Mouse (Mus musculus) G1E-ER4 (cell line): Measurements from ENCODE around the gene Cfdp1. TPM values are rescaled to one million over a fixed set of nuclear protein-coding genes. Genes with fewer than 3 reads are reported as not detected.

ENCODE experiments used
- GATA1 ChIP-seq: IDR thresholded peaks from one replicate; pipeline ENCODE4 v1.8.0; 2012; ENCODE audit warnings: low read length, inconsistent platforms
- polyA plus RNA-seq: library from polyadenylated mRNA; stranded (reverse); fragments of >175 nt; gene quantifications from 2 replicates; pipeline ENCODE4 v1.2.3, GENCODE M21; 2012

Gene Cfdp1
- polyA plus RNA-seq, 1 experiment, result 12.8 TPM

DNA sequence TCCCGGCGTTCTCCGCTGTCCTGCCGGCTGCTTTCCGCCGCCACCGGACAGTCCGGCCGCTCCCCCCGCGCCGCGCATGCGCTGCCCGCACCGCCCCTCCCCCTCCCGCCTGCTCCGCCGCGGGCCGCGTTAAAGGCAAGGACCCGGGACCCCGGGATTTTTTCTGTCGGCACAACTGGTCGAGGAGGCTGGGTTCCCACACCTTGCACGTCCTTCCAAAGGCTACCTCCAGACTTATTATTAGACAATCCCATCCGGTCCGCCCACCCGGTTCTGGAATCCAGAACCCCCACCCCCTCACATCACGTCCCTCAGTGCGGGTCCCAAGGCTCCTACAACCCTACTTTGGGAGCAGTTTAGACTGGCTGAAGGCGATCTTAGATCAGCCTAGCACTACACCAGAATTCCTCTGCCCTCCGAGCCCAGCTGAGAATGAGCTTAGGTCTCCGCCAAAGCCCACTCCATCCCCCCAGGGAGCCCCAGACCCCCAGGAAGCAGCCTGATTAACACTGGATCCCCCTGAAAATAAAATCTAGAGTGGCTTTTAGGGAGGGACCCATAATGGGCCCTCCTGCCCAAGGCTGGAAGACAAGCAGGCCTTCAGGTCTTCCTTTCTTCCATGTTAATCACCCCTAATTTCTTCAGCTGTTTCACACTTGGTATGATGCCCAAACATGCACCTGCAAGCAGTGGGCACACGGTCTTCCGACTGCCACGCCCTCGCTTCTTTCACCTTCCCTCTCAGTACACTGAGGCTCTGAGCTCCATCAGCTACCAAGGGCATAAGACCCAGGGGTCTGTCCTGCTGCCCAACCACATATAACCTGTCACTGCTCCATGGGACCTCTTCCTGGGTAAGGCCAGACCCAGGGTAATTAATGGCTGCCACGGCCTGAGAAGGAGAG is 110.0 kb downstream of the Cfdp1 start, which contains the start of gene Bcar1:
TSS of gene Bcar1 (minus strand) at position 18 of the 905 bp plus-strand sequence.
- no peak for TF ChIP-seq GATA1

- TF ChIP-seq GATA1, result no peak
Observed at GRCm38 (mm10) chr8:111743101-111743791, 110.8 kb downstream of the Cfdp1 start.

- TF ChIP-seq GATA1, result no peak
Observed at GRCm38 (mm10) chr8:111742261-111743037, 111.6 kb downstream of the Cfdp1 start.

GRCm38 (mm10) chr8:111741556-111741955 is 112.5 kb downstream of the Cfdp1 start:
- no peak for TF ChIP-seq GATA1

- TF ChIP-seq GATA1, result no peak
Observed at GRCm38 (mm10) chr8:111740994-111741393, 113.1 kb downstream of the Cfdp1 start.

DNA sequence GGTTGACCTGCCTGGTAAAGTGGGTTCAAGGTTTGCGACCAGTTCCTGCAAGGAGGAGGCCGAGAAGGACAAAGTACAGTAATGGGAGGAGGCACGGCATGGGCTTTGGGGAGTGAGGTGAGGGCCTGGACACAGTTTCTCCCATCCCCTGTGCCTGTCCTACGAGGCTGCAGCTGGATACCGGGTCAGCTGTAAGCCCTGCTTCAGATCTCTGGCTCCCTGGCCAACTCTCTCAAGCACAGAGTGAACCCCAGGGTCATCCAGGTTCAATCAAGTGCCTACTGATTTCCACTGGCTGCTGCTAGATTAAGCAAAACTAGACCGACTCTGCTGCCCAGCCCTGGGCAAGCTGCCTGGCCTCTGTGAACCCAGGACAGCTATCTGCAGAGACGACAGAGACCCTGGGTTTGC is 113.8 kb downstream of the Cfdp1 start:
- no peak for TF ChIP-seq GATA1

DNA sequence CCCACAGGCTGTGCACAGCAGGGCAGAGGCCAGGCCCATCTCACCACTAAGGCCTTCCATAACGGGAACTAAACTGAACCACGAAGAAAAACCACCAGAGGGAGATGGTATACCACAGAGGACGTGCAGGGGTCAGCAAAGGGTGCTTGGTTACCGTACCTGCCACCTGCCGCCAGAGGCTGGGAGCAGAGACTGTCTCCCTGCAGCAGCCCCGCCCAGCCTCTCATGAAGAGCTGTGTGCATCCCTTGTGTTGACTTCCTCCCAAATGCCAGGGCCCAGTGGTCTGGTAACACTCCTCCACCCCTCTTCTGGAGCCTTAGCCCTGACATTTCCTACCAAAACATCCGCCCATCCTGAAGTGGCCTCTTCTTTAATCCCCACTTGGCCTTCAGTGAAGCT is 114.5 kb downstream of the Cfdp1 start:
- TF ChIP-seq GATA1, result no peak

DNA sequence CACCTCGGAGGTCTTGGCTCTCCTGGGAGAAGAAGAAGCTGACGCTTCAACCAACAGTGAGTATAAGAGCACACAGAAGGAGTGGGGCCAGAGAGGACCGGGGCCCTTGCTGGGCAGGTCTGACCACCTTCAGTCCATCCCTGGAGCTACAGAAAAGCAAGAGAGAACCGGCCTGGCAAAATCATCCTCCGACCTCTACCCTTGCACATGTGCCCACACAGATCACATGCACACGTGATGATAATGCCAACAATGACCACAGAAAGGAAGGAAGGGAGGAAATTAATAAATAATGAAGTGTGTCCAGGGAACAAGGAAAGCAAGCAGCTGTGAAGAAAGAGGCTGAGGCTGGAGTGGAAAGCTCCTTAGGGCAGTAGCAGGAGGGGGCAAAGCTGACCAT is 115.2 kb downstream of the Cfdp1 start:
- TF ChIP-seq GATA1, result no peak

- TF ChIP-seq GATA1, result no peak
Observed at GRCm38 (mm10) chr8:111736321-111736720, 117.8 kb downstream of the Cfdp1 start.

DNA sequence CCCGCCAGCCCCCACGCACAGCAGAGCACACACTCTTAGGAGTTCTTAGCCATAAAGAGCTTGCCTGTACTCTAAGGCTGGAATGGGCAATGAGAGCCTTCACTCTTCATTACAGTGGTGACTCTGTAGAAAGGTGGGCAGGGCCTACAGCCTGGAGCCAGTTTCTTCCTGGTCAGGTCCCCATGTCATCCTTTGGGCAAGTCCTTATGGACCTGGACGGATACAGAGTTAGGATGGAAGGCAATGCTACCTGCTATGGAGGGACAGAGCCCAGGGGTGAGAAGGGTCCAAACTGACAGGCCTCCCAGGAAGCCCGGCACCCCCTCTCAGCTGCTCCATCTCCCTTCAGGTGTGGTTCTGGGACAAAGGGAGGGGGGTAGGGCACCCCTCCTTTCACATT is 118.3 kb downstream of the Cfdp1 start:
- no peak for TF ChIP-seq GATA1

GRCm38 (mm10) chr8:111735335-111735761 is 118.7 kb downstream of the Cfdp1 start:
- no peak for TF ChIP-seq GATA1

- TF ChIP-seq GATA1, result no peak
Observed at GRCm38 (mm10) chr8:111734244-111734960, 119.7 kb downstream of the Cfdp1 start.

DNA sequence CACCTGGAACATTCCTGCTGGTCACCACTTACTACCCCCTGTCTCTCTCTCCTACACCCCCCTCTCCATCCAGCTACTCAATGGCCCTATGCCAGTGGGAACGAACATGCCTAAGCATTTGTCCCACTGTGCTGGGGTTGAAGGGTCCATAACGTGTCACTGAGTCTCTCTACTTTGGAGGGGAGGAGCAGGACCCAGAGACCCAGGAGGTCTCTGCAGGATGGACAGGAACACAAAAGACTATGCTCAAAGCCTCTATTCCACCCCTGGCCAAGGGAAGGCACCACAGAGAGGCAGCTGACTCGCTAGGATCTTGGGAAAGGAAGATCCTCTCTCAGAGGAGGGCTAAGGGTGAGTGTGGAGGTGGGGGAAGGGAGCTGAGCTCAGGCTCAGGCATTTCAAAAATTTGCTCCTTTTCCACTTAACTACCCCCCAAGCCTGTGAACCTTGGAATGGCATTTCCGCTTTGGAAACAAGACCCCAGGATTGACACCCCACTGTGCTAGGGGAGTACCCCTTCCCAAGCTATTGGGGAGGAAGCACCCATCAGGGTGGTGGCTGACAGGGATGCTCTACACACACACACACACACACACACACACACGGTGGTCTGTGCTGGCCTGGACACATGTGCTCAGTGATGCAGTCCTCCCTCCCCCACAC is 120.4 kb downstream of the Cfdp1 start:
- no peak for TF ChIP-seq GATA1

GRCm38 (mm10) chr8:111732406-111733085 is 121.5 kb downstream of the Cfdp1 start:
- TF ChIP-seq GATA1, result no peak
